Mouse (Mus musculus): ENCODE measurements at regions not wholly inside any gene's neighbourhood (a gene's known extent, or its start where the extent isn't known, plus 50 kb on each side); places are given as distances from the start of the nearest gene placed in this dataset.

GRCm38 (mm10) chr13:119341833-119342232 is 86.6 kb upstream of the Paip1 start:
- TF ChIP-seq JUND (conservative IDR thresholded peaks at IDR 0.05; ENCODE audit: low read depth, low read length) (no peak), KAT2A (IDR thresholded peaks at IDR 0.05; ENCODE audit: insufficient replicate concordance, low read length) (no peak), E2F4 (IDR thresholded peaks at IDR 0.05; ENCODE audit: insufficient replicate concordance, low read depth, low read length) (no peak), ETS1 (conservative IDR thresholded peaks at IDR 0.05; ENCODE audit: low read depth, low read length) (no peak)
